Mouse (Mus musculus): ENCODE measurements around the gene Faap20. TPM values are rescaled to one million over a fixed set of nuclear protein-coding genes. Genes with fewer than 3 reads are reported as not detected.

Gene Faap20
- polyA plus RNA-seq, 1 experiment = 40.4 TPM

GRCm38 (mm10) chr4:155228461-155228860, 21.1 kb upstream of the Faap20 start:
- TF ChIP-seq USF1 (IDR thresholded peaks at IDR 0.05; ENCODE audit: low read depth) (no peak), REST (IDR thresholded peaks at IDR 0.05; ENCODE audit: insufficient read depth, insufficient read length) (no peak), CEBPB (IDR thresholded peaks at IDR 0.05; ENCODE audit: insufficient read depth, poor library complexity, severe bottlenecking) (no peak), TCF12 (IDR thresholded peaks at IDR 0.05; ENCODE audit: insufficient read depth, poor library complexity, severe bottlenecking) (no peak), SRF (IDR thresholded peaks at IDR 0.05; ENCODE audit: control insufficient read depth, insufficient read length, low read depth) (no peak), MYOG (IDR thresholded peaks at IDR 0.05; ENCODE audit: control insufficient read depth in 1 of 3, insufficient read depth in 1 of 3, insufficient read length in 2 of 3, low read depth in 2 of 3) (no peak)
- no peaks in the 10 kb centered on the region for H3K36me3 ChIP-seq (ENCODE audit: control insufficient read depth, insufficient read depth)
- H3ac ChIP-seq (ENCODE audit: control insufficient read depth, insufficient read length) = no peak overlapping the region
- no peaks in the 10 kb centered on the region for H3K27me3 ChIP-seq (ENCODE audit: control insufficient read depth, insufficient read depth, insufficient read length)
- H3K4me3 ChIP-seq = no peak overlapping the region
- no peaks in the 10 kb centered on the region for H3K79me2 ChIP-seq (ENCODE audit: control insufficient read depth, insufficient read depth)
- no peak overlapping the region for H3K4me2 ChIP-seq (ENCODE audit: low read depth)

GRCm38 (mm10) chr4:155233878-155234277, 15.7 kb upstream of the Faap20 start:
- no peak overlapping the region for H3K4me2 ChIP-seq (ENCODE audit: low read depth)
- no peak overlapping the region for H3K4me3 ChIP-seq
- H3K27me3 ChIP-seq (ENCODE audit: control insufficient read depth, insufficient read depth, insufficient read length) = no peaks in the 10 kb centered on the region
- no peak overlapping the region for H3ac ChIP-seq (ENCODE audit: control insufficient read depth, insufficient read length)
- H3K36me3 ChIP-seq (ENCODE audit: control insufficient read depth, insufficient read depth) = no peaks in the 10 kb centered on the region
- H3K79me2 ChIP-seq (ENCODE audit: control insufficient read depth, insufficient read depth) = no peaks in the 10 kb centered on the region
- TF ChIP-seq USF1 (IDR thresholded peaks at IDR 0.05; ENCODE audit: low read depth) = no peak
- no peak for TF ChIP-seq POLR2AphosphoS2 (IDR thresholded peaks at IDR 0.05; ENCODE audit: insufficient read length, low read depth)
- TF ChIP-seq TCF3 (IDR thresholded peaks at IDR 0.05; ENCODE audit: insufficient read length, low read depth) = no peak
- TF ChIP-seq MYOD1 (IDR thresholded peaks at IDR 0.05; ENCODE audit: control insufficient read depth in 1 of 3, insufficient read length in 2 of 3, low read depth in 2 of 3) = no peak
- TF ChIP-seq MAX (IDR thresholded peaks at IDR 0.05; ENCODE audit: low read depth) = no peak
- no peak for TF ChIP-seq POLR2A (IDR thresholded peaks at IDR 0.05; ENCODE audit: insufficient read length, low read depth)
- no peak for TF ChIP-seq TCF12 (IDR thresholded peaks at IDR 0.05; ENCODE audit: insufficient read depth, poor library complexity, severe bottlenecking)
- TF ChIP-seq E2F4 (IDR thresholded peaks at IDR 0.05; ENCODE audit: insufficient read depth) = no peak
- TF ChIP-seq MYOG (IDR thresholded peaks at IDR 0.05; ENCODE audit: control insufficient read depth in 1 of 3, insufficient read depth in 1 of 3, insufficient read length in 2 of 3, low read depth in 2 of 3) = no peak
- TF ChIP-seq REST (IDR thresholded peaks at IDR 0.05; ENCODE audit: insufficient read depth, insufficient read length) = no peak
- no peak for TF ChIP-seq CEBPB (IDR thresholded peaks at IDR 0.05; ENCODE audit: insufficient read depth, poor library complexity, severe bottlenecking)
- TF ChIP-seq SRF (IDR thresholded peaks at IDR 0.05; ENCODE audit: control insufficient read depth, insufficient read length, low read depth) = no peak

- Histone ChIP-seq H3K79me2 (ENCODE audit: control insufficient read depth, insufficient read depth) (no peaks in the 10 kb centered on the region), H3K27me3 (ENCODE audit: control insufficient read depth, insufficient read depth, insufficient read length) (no peaks in the 10 kb centered on the region), H3K36me3 (ENCODE audit: control insufficient read depth, insufficient read depth) (no peaks in the 10 kb centered on the region), H3K4me2 (ENCODE audit: low read depth) (peak overlapping the region; percentile 91), H3ac (ENCODE audit: control insufficient read depth, insufficient read length) (no peak overlapping the region), H3K4me3 (peak overlapping the region; percentile 7)
- no peak for TF ChIP-seq CEBPB (IDR thresholded peaks at IDR 0.05; ENCODE audit: insufficient read depth, poor library complexity, severe bottlenecking)
- TF ChIP-seq MYOD1 (IDR thresholded peaks at IDR 0.05; ENCODE audit: control insufficient read depth in 1 of 3, insufficient read length in 2 of 3, low read depth in 2 of 3) = peak in 1 of 3 experiments; percentile 42
- no peak for TF ChIP-seq REST (IDR thresholded peaks at IDR 0.05; ENCODE audit: insufficient read depth, insufficient read length)
- TF ChIP-seq MYOG (IDR thresholded peaks at IDR 0.05; ENCODE audit: control insufficient read depth in 1 of 3, insufficient read depth in 1 of 3, insufficient read length in 2 of 3, low read depth in 2 of 3) = peak in 2 of 3 experiments; percentile 68 to 69
Measured at GRCm38 (mm10) chr4:155234371-155235310, 15.0 kb upstream of the Faap20 start.

GRCm38 (mm10) chr4:155235311-155236119, 14.1 kb upstream of the Faap20 start:
- TF ChIP-seq POLR2A (IDR thresholded peaks at IDR 0.05; ENCODE audit: insufficient read length, low read depth) = peak; percentile 19
- TF ChIP-seq E2F4 (IDR thresholded peaks at IDR 0.05; ENCODE audit: insufficient read depth) = no peak
- Histone ChIP-seq H3K36me3 (ENCODE audit: control insufficient read depth, insufficient read depth) (no peaks in the 10 kb centered on the region), H3ac (ENCODE audit: control insufficient read depth, insufficient read length) (no peak overlapping the region), H3K79me2 (ENCODE audit: control insufficient read depth, insufficient read depth) (no peaks in the 10 kb centered on the region), H3K4me2 (ENCODE audit: low read depth) (peak overlapping the region; percentile 91), H3K4me3 (peak overlapping the region; percentile 7), H3K27me3 (ENCODE audit: control insufficient read depth, insufficient read depth, insufficient read length) (no peaks in the 10 kb centered on the region)

All from myocyte (in vitro differentiated cells).